Mouse (Mus musculus) forebrain, embryonic 15.5 days (tissue): ENCODE measurements around the gene Gfra1. TPM values are rescaled to one million over a fixed set of nuclear protein-coding genes. Genes with fewer than 3 reads are reported as not detected.

Source experiments
- ATAC-seq: fragments of 200-750 bp; cut with Nextera tagmentation; replicated peaks from 2 replicates; pipeline ENCODE4 v1.8.0; 2017; ENCODE audit warnings: mild to moderate bottlenecking, moderate TSS enrichment, moderate library complexity
- H3K27ac ChIP-seq: fragments of 300-500 bp; sonication (generic); replicated peaks from 2 replicates; pipeline ENCODE4 v1.5.1; 2015; ENCODE audit warnings: mild to moderate bottlenecking, inconsistent platforms
- H3K27me3 ChIP-seq: fragments of 300-500 bp; sonication (generic); 2 replicates; pipeline ENCODE4 v1.6.1; 2015; ENCODE audit warnings: inconsistent platforms
- H3K36me3 ChIP-seq: fragments of 300-500 bp; sonication (generic); 2 replicates; pipeline ENCODE4 v1.6.1; 2015; ENCODE audit warnings: mild to moderate bottlenecking, inconsistent platforms
- H3K4me1 ChIP-seq: fragments of 300-500 bp; sonication (generic); 2 replicates; pipeline ENCODE4 v1.6.1; 2015; ENCODE audit warnings: inconsistent platforms
- H3K4me2 ChIP-seq: fragments of 300-500 bp; sonication (generic); replicated peaks from 2 replicates; pipeline ENCODE4 v1.6.1; 2015; ENCODE audit warnings: mild to moderate bottlenecking, inconsistent platforms
- H3K4me3 ChIP-seq: fragments of 300-500 bp; sonication (generic); 2 replicates; pipeline ENCODE4 v1.5.1; 2015; ENCODE audit warnings: mild to moderate bottlenecking, inconsistent platforms
- H3K9ac ChIP-seq: fragments of 300-500 bp; sonication (generic); replicated peaks from 2 replicates; pipeline ENCODE4 v1.6.1; 2015; ENCODE audit warnings: mild to moderate bottlenecking, inconsistent platforms
- H3K9me3 ChIP-seq: fragments of 300-500 bp; sonication (generic); 2 replicates; pipeline ENCODE4 v1.6.1; 2016; ENCODE audit warnings: inconsistent platforms
- WGBS: fragments of 180-500 bp; shearing (Covaris S2); methylation state at CpG from one replicate; pipeline ENCODE4 v1.1.7; 2015; ENCODE audit warnings: mixed read lengths; 5-methylcytosine and 5-hydroxymethylcytosine counted together
- polyA plus RNA-seq: library from polyadenylated mRNA; unstranded; fragments of >200 nt; fragmentation: Nextera tagmentation; extraction: Ambion mirVana; gene quantifications from 2 replicates; pipeline ENCODE4 v1.2.1, GENCODE M21; 2015

Gfra1 gene
- polyA plus RNA-seq, 1 experiment from 2014 or later, result 12.1 TPM

DNA sequence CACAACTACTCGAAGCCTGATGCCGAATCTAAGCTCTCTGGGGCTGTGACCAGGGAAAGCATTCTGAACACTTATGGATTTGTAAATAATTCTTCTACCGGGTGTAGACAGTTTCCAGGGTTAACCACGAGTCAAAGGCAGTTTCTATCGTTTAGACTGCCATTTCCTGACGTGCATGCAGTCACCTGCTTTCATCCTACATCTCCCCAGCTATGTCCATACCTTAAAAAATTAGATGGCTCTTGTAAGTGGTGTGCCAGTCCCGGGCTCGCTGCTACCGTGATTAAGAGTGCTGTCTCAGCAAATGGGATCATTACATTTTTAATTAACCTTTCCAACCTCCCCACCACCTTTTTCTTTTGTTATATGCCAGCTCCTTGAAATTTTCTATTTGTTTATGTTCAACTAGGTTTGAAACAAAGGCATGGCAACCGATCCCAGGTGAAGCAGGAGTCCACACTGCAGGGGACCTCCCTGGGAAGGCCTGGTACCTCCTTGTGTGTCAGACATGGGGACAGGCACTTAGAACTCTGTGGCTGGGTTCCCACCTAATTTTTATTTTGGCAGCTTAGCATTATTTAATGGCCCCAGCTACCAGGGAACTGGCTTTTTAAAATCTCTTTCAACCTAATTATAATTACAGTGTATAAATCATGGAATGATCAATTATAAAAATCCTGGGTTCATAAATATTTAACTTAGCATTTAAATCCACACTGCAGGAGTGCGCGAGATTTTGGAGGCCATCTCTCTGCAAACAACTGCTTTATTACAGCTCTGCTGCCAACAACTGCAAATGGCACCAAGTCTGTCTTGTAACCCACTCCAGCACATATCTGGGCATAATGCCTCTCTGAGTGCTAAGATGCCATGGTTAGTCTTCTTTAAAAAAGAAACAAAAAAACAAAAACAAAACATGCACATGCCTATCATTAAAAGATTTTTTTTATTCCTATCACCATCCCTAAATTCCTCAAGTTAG is 145.1 kb downstream of the Gfra1 start:
- Histone ChIP-seq H3K27me3 (no peaks in the 10 kb centered on the region), H3K9me3 (0 out of 2 replicates have a peak, but pooled peaks cover 7% of the 10 kb centered on the region), H3K36me3 (no peaks in the 10 kb centered on the region), H3K4me3 (no peak overlapping the region), H3K27ac (no peak overlapping the region), H3K9ac (no peak overlapping the region), H3K4me2 (no peak overlapping the region), H3K4me1 (peaks cover 16% of the 10 kb centered on the region)
- 51% methylated on average over 12 of the region's 12 CpGs for WGBS
- no peak for ATAC-seq

DNA sequence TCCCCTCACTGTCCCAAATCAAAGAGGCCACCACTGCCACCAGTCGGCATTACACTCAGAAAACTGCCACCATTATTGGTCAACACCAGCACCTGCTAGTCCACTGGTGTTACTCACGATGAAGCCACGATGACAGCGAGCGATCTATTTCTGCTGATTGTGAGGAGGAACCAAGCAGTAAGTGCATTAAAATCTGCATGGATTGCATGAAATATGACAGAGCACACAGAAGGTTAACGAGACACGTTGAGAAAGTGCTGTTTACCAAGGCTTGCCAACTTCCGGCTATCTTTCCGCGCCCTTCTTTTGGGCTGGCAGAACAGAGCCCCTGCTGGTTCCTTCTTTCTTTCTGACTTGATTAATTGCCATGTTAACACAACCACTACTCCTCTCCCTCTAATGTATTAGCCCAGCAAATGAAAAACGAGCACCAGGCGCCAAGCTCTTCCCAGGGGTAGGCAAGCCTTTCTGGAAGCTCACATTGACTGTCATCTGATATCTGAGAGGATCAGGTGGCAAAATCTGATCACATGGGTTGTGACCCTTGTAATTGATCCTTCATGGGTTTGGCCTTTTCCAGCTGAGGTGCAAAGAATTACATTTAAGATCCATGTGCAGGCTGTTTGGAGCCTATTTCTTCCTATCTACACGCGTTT is 146.0 kb downstream of the Gfra1 start:
- 65% methylated on average over 14 of the region's 14 CpGs for WGBS
- Histone ChIP-seq H3K4me2 (no peak overlapping the region), H3K4me3 (no peak overlapping the region), H3K9me3 (0 out of 2 replicates have a peak, but pooled peaks cover 5% of the 10 kb centered on the region), H3K36me3 (no peaks in the 10 kb centered on the region), H3K27me3 (no peaks in the 10 kb centered on the region), H3K9ac (no peak overlapping the region), H3K27ac (no peak overlapping the region), H3K4me1 (peaks cover 16% of the 10 kb centered on the region)
- ATAC-seq, result no peak

DNA sequence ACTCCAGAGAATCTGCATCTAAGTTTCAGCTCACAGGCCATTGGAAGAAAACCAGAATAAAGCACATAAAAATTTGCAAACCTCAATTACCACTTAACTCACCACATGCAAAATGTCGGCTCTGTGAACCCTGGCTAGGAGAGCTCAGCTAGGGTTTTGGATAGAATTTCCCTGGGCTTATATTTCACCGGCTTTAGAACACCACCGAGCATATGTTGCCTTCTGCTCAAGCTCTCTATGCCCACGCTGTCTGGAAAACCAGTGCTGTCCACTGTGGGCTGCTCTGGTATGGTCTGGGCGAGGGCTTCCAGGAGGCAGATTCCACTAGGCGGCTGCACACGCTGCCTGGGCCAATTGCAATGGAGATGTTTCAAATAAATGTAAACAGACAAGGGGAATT is 154.6 kb downstream of the Gfra1 start:
- H3K27me3 ChIP-seq, result no peaks in the 10 kb centered on the region
- no peak for ATAC-seq
- no peak overlapping the region for H3K4me3 ChIP-seq
- H3K9ac ChIP-seq, result no peak overlapping the region
- H3K4me1 ChIP-seq, result no peaks in the 10 kb centered on the region
- no peak overlapping the region for H3K4me2 ChIP-seq
- 85% methylated on average over 7 of the region's 7 CpGs for WGBS
- no peaks in the 10 kb centered on the region for H3K36me3 ChIP-seq
- no peaks in the 10 kb centered on the region for H3K9me3 ChIP-seq
- H3K27ac ChIP-seq, result no peak overlapping the region

DNA sequence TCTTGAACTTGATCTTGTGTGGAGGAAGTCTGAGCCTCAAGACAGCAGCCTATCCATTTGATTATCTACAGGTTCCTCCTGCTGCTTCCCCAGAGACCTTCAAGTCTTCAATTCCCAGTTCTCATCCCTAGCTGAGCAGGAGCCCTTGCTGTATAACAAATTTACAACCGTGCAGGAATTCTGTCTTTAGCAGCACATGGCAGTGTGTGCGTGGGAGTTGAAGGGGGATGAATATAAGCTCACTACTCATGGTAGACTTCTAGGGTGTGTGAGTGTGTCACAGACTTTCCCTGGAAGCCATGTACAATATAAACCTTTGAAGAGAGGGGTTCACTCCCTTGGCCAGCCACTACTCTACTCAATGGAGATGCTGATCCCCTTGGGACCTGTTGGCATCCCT is 157.8 kb downstream of the Gfra1 start:
- H3K4me1 ChIP-seq, result no peaks in the 10 kb centered on the region
- no peaks in the 10 kb centered on the region for H3K27me3 ChIP-seq
- H3K4me3 ChIP-seq, result no peak overlapping the region
- H3K36me3 ChIP-seq, result no peaks in the 10 kb centered on the region
- H3K4me2 ChIP-seq, result no peak overlapping the region
- H3K27ac ChIP-seq, result no peak overlapping the region
- no peaks in the 10 kb centered on the region for H3K9me3 ChIP-seq
- ATAC-seq, result no peak
- no peak overlapping the region for H3K9ac ChIP-seq
- WGBS, result 88% methylated on average over 2 of the region's 2 CpGs

DNA sequence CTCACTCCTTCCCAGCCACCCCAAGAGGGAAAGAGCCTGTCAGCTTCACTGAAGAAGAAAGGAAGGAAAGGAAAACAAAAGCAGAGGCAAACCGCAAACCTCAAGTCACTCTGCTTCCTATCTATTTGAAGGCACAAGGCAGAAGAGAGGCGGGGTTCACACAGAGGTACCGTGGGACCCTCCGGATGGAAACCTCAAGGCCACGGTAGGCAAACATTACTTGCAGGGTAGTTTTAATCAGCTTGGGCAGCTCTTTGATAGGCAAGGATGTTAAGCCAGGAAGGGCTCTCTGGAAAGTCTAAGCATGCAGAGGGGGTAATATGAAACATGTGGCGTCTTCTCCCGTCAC is 158.9 kb downstream of the Gfra1 start:
- Histone ChIP-seq H3K9me3 (no peaks in the 10 kb centered on the region), H3K4me1 (no peaks in the 10 kb centered on the region), H3K4me2 (no peak overlapping the region), H3K36me3 (no peaks in the 10 kb centered on the region), H3K4me3 (no peak overlapping the region), H3K9ac (no peak overlapping the region), H3K27ac (no peak overlapping the region), H3K27me3 (no peaks in the 10 kb centered on the region)
- no peak for ATAC-seq
- WGBS, result 71% methylated on average over 7 of the region's 7 CpGs

DNA sequence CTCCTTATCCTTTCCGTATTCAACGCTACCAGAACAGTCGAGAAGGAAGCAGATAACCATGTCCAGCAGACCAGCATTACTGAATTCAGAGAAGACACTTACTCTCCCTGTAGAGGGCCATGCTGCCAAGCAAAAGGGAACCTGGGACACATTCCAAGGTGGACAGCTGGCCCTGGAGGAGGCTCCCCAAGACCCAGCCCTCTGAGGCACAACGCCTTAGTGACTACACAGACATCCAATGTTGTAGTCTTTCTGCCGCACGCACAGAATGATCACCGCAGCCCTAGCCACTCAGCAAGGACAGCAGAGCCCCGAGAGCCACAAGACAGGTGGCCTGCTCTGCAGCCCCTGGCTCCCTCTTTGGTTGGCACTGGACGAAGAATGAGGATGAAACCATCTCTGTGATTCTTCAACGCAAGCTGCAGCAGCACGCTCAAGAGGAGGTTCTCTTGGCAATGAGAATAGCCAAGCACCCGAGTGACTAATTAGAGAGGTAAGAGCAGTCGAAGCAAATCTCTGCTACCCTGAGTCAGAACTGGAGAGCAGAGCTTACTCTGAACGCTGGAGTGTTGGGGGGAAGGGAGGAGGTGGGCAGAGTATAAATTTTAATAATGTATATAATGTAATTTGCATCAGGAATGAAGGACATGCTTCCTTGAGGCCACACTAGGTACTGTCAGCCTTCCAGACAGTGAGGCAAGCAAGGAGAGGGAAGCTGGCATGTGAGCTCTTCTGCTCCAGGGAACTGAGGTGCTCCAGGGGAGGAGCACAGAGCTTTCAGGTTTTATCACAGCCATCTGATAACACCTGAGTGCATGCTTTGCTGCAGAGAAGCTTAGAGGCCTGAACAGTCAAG is 159.5 kb downstream of the Gfra1 start:
- Histone ChIP-seq H3K9ac (no peak overlapping the region), H3K4me1 (no peaks in the 10 kb centered on the region), H3K27ac (no peak overlapping the region), H3K27me3 (no peaks in the 10 kb centered on the region), H3K4me3 (no peak overlapping the region), H3K9me3 (no peaks in the 10 kb centered on the region), H3K36me3 (no peaks in the 10 kb centered on the region), H3K4me2 (no peak overlapping the region)
- 85% methylated on average over 14 of the region's 14 CpGs for WGBS
- ATAC-seq, result no peak

DNA sequence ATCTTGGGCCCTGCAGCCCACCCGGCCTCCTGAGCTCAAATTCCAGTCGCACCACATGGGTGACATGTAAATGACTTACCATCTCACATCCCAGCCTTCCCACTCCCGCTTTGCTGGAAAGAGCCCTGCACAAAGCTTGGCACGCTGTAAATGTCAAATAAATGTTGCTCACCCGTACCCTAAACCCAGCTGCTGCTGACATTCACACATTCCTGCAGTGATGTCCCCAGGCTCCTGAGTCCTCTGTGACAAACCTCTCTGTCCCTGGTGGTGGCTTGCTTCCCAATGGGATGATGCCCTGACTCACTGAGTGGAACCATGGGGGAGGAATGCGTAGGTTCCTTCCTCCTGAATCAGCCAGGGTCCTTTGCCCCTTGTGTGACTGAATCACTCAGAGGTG is 167.6 kb downstream of the Gfra1 start:
- Histone ChIP-seq H3K36me3 (no peaks in the 10 kb centered on the region), H3K4me2 (no peak overlapping the region), H3K4me1 (no peaks in the 10 kb centered on the region), H3K9ac (no peak overlapping the region), H3K9me3 (no peaks in the 10 kb centered on the region), H3K4me3 (no peak overlapping the region), H3K27ac (no peak overlapping the region), H3K27me3 (no peaks in the 10 kb centered on the region; the same call in 1 of the 2 replicates)
- 86% methylated on average over 6 of the region's 6 CpGs for WGBS
- no peak for ATAC-seq

DNA sequence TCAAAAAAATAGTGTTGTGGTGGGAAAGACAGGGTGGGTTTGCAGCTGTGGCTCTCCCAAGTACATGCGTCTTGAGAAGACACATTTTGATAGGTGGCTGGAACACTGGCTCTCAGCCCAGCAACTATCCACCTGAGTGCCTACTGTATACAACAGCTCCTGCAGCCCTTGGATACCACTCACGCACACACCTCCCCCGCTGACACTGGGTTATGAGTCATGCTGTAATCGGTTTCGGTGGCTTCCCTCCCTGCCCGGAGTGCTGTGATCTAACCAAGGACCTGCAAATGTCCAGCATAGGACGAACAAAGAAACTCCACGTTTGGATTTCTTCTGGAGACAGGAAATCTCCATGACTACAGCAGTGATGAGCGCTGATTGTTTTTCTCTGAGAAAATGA is 180.4 kb downstream of the Gfra1 start:
- Histone ChIP-seq H3K27me3 (no peaks in the 10 kb centered on the region), H3K4me3 (no peak overlapping the region), H3K4me1 (peaks cover 10% of the 10 kb centered on the region; the same call in 1 of the 2 replicates), H3K27ac (no peak overlapping the region), H3K4me2 (no peak overlapping the region), H3K9me3 (no peaks in the 10 kb centered on the region), H3K36me3 (no peaks in the 10 kb centered on the region), H3K9ac (no peak overlapping the region)
- no peak for ATAC-seq
- 69% methylated on average over 9 of the region's 9 CpGs for WGBS

DNA sequence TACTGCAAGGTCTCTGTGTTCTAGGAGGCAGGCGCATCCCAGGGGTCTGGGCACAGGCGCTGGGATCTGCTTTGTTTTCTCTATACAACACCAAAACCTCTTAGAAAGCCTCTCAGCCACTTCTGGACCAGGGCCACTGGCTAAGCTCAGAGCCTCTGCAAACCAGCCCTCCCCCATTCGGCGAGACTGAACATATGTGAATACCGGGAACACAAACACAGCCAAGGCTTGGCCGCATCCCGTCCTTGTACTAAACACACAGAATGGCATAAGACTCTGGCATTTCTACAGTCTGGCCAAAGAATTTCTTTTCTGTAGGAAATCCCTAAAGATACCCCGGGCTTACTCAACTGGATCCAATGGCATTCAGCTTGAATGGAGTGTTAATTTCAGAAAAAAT is 183.9 kb downstream of the Gfra1 start:
- 45% methylated on average over 8 of the region's 8 CpGs for WGBS
- Histone ChIP-seq H3K4me3 (no peak overlapping the region), H3K4me2 (no peak overlapping the region), H3K4me1 (peaks cover 10% of the 10 kb centered on the region; the same call in 1 of the 2 replicates), H3K27me3 (no peaks in the 10 kb centered on the region), H3K36me3 (no peaks in the 10 kb centered on the region), H3K9ac (no peak overlapping the region), H3K9me3 (no peaks in the 10 kb centered on the region), H3K27ac (no peak overlapping the region)
- ATAC-seq, result peak; percentile 48; the same call in 1 of the 2 replicates

DNA sequence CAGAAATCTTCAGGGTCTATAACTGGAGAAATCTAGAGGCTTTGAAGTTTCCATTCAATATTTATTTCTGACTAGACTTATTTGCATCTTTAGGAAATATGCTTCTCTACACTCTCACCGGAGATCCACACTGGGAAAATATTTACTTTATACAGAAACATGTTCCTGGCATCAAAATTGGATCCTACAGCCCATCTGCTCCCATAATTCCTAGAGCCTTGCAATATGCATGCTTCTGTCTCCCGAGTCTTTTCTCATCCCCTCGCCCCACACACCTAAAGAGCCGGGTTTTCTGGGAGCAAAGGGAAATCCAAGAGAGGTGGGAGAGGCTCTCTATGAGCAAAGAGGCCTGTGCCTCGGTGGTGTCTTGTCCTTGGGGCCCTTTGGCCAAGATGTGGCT is 184.9 kb downstream of the Gfra1 start:
- ATAC-seq, result no peak
- Histone ChIP-seq H3K27ac (no peak overlapping the region), H3K4me3 (no peak overlapping the region), H3K4me1 (peaks cover 10% of the 10 kb centered on the region; the same call in 1 of the 2 replicates), H3K4me2 (no peak overlapping the region), H3K9me3 (no peaks in the 10 kb centered on the region), H3K9ac (no peak overlapping the region), H3K36me3 (no peaks in the 10 kb centered on the region), H3K27me3 (no peaks in the 10 kb centered on the region)
- 77% methylated on average over 5 of the region's 5 CpGs for WGBS

DNA sequence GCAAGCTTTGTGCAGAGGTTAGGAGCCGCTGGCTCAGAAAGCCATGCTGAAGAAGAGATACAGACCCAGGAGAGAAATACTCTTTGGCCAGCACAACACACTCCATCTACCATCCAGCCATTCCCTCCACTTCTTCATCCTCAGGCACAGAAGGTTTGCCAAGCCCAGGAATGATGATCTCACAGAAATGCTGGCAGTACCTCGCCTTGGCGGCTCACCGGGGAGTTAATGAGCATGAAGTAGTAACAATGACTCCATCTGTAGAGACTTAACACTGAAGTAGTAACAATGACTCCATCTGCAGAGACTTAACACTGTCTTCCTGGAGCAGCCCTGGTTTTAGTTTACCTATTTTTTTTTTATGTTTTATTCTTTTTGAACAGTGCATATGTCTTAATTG is 187.2 kb downstream of the Gfra1 start:
- no peaks in the 10 kb centered on the region for H3K9me3 ChIP-seq
- no peak overlapping the region for H3K4me2 ChIP-seq
- peaks cover 10% of the 10 kb centered on the region; the same call in 1 of the 2 replicates for H3K4me1 ChIP-seq
- no peaks in the 10 kb centered on the region for H3K27me3 ChIP-seq
- H3K36me3 ChIP-seq, result no peaks in the 10 kb centered on the region
- WGBS, result 51% methylated on average over 4 of the region's 4 CpGs
- H3K27ac ChIP-seq, result no peak overlapping the region
- no peak overlapping the region for H3K9ac ChIP-seq
- no peak overlapping the region for H3K4me3 ChIP-seq
- 0 out of 2 replicates have a peak, but pooled peaks have one; percentile 23 for ATAC-seq

DNA sequence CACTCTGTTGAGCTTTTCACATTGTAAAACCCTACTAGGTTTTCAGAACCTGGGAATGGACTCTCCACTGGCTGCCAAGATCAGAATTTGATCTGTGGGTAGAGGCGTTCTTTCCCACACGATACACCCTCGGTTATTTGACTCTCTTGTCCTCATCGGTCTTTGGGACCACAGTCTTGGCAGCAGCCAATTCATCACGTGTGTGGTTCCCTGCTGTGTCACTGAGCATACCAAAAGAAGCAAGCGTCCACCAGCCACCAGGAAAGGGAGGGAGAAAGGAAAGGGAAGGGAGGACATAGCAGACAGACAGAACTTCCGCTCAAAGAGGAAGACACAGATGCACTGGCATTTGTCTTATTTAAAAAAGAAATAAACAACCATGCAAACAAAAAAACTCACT is 189.1 kb downstream of the Gfra1 start:
- no peak overlapping the region for H3K27ac ChIP-seq
- H3K4me2 ChIP-seq, result no peak overlapping the region
- H3K9me3 ChIP-seq, result no peaks in the 10 kb centered on the region
- ATAC-seq, result no peak
- no peaks in the 10 kb centered on the region for H3K36me3 ChIP-seq
- no peak overlapping the region for H3K9ac ChIP-seq
- WGBS, result 47% methylated on average over 7 of the region's 7 CpGs
- H3K4me1 ChIP-seq, result peaks cover 7% of the 10 kb centered on the region; the same call in 1 of the 2 replicates
- H3K27me3 ChIP-seq, result no peaks in the 10 kb centered on the region
- H3K4me3 ChIP-seq, result no peak overlapping the region
